Mouse (Mus musculus): ENCODE measurements around the gene Edil3. TPM values are rescaled to one million over a fixed set of nuclear protein-coding genes. Genes with fewer than 3 reads are reported as not detected.

Gene Edil3
- 45.1 and 59.0 TPM in 2 replicates for polyA plus RNA-seq (2021; fragmentation: Nextera tagmentation)
- long read RNA-seq, experiment 1, full-length matches to known transcripts = 155 of 225 reads
- long read RNA-seq, experiment 1, partial matches to known transcripts = 29 of 225 reads
- long read RNA-seq, experiment 1, other reads (novel, unspliced or antisense) = 41 of 225 reads
- long read RNA-seq, experiment 2, full-length matches to known transcripts = 35 of 82 reads
- long read RNA-seq, experiment 2, partial matches to known transcripts = 11 of 82 reads
- long read RNA-seq, experiment 2, other reads (novel, unspliced or antisense) = 36 of 82 reads

GRCm38 (mm10) chr13:88821440-88822331 lies at the start of gene Edil3:
TSS of gene Edil3 (plus strand) at chr13:88821472.

All from left cerebral cortex, adult 6 months (tissue).